Mouse (Mus musculus): Measurements from ENCODE around the gene Grin3b.

Grin3b gene

GRCm38 (mm10) chr10:79988506-79989271 is 18.2 kb downstream of the Grin3b start, which contains the start of gene Cnn2:
TSS of gene Cnn2 (plus strand) at chr10:79988584.
- no peak for DNase-seq (ENCODE audit: low spot score in 2 of 2)

- no peak for DNase-seq (ENCODE audit: low spot score in 2 of 2)
Observed at GRCm38 (mm10) chr10:79989272-79989786, 18.8 kb downstream of the Grin3b start.

- DNase-seq (ENCODE audit: low spot score in 2 of 2), result no peak
Observed at GRCm38 (mm10) chr10:79989870-79990269, 19.4 kb downstream of the Grin3b start.

- no peak for DNase-seq (ENCODE audit: low spot score in 2 of 2)
Observed at GRCm38 (mm10) chr10:79991099-79991498, 20.6 kb downstream of the Grin3b start.

- DNase-seq (ENCODE audit: low spot score in 2 of 2), result no peak
Observed at GRCm38 (mm10) chr10:79991548-79991947, 21.0 kb downstream of the Grin3b start.

GRCm38 (mm10) chr10:79994397-79995115 is 24.0 kb downstream of the Grin3b start:
- DNase-seq (ENCODE audit: low spot score in 2 of 2), result no peak

GRCm38 (mm10) chr10:79995636-79996035 is 25.1 kb downstream of the Grin3b start:
- DNase-seq (ENCODE audit: low spot score in 2 of 2), result no peak

- DNase-seq (ENCODE audit: low spot score in 2 of 2), result peak; percentile 88 to 94
Observed at GRCm38 (mm10) chr10:79996272-79997033, 25.9 kb downstream of the Grin3b start, which contains the start of gene Abca7. TSS of gene Abca7 (plus strand) at chr10:79996494.

GRCm38 (mm10) chr10:79997034-79997760 is 26.7 kb downstream of the Grin3b start:
- peak; percentile 60 to 76 for DNase-seq (ENCODE audit: low spot score in 2 of 2)

GRCm38 (mm10) chr10:79997819-79998218 is 27.3 kb downstream of the Grin3b start:
- DNase-seq (ENCODE audit: low spot score in 2 of 2), result no peak

- no peak for DNase-seq (ENCODE audit: low spot score in 2 of 2)
Observed at GRCm38 (mm10) chr10:80001945-80002344, 31.4 kb downstream of the Grin3b start.

- no peak for DNase-seq (ENCODE audit: low spot score in 2 of 2)
Observed at GRCm38 (mm10) chr10:80002829-80003228, 32.3 kb downstream of the Grin3b start.

- DNase-seq (ENCODE audit: low spot score in 2 of 2), result no peak
Observed at GRCm38 (mm10) chr10:80003374-80004232, 33.1 kb downstream of the Grin3b start.

GRCm38 (mm10) chr10:80004233-80004705 is 33.8 kb downstream of the Grin3b start:
- DNase-seq (ENCODE audit: low spot score in 2 of 2), result no peak

- no peak for DNase-seq (ENCODE audit: low spot score in 2 of 2)
Observed at GRCm38 (mm10) chr10:80011740-80012139, 41.2 kb downstream of the Grin3b start.

GRCm38 (mm10) chr10:80013609-80014008 is 43.1 kb downstream of the Grin3b start:
- no peak for DNase-seq (ENCODE audit: low spot score in 2 of 2)

- no peak for DNase-seq (ENCODE audit: low spot score in 2 of 2)
Observed at GRCm38 (mm10) chr10:80014484-80015290, 44.2 kb downstream of the Grin3b start.

GRCm38 (mm10) chr10:80015583-80015982 is 45.1 kb downstream of the Grin3b start:
- no peak for DNase-seq (ENCODE audit: low spot score in 2 of 2)

- peak in 1 of 2 experiments; percentile 60 for DNase-seq (ENCODE audit: low spot score in 2 of 2)
Observed at GRCm38 (mm10) chr10:80016511-80016910, 46.0 kb downstream of the Grin3b start, which contains the start of gene Arhgap45. TSS of gene Arhgap45 (plus strand) at chr10:80016653.

All from frontal cortex, postnatal 10 days (tissue).